Mouse (Mus musculus): Measurements from ENCODE around the gene Ptf1a. TPM values are rescaled to one million over a fixed set of nuclear protein-coding genes. Genes with fewer than 3 reads are reported as not detected.

Ptf1a gene
- not detected in 2 replicates for polyA plus RNA-seq (2015; fragmentation: Nextera tagmentation; extraction: Ambion mirVana)

DNA sequence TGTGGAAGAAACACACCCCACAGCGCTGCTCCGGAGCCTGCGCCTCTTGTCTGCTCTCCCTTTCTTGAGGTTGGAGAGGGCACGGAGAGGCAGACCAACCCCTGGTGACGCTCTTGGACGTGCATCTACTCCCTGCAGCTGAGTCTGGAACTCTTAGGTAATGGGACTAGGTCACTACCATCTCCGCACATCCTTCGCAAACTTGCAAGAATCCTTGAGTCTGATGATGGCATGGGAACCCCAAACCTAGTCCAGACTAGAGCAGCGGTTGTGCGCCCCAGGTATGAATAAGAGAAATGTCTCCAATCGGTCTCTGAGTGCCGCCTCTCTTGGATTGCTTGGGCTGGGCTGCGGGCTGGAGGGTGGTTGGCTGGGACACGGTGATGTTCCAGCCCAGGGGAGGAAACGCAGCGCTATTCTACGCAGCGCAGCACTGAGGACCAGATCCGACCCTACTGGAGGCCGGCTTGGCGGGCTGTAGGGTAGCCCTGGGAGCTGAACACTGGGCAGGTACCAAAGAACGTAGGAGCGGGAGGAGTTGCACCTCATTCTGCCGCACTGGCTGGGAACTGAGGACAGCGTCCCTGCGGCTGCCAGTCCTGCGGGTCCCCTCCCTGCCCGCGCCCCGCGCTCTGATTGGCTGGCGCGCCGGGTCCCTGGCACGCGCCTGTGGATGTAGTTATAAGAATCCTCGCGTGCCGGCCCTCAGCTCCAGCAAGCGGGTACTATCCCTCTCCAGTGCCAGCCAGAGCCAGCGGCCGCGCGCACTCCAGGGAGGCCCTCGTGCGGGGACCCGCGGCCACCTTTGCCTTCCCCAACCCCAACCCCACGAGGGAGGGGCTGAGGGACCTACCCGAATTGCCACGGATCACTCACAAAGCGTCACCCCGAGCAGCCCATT is at the start of gene Ptf1a:
Ptf1a (plus strand) TSS at position 733 of the 901 bp plus-strand sequence.

Other genes with a start within 250 kb of the Ptf1a start
- 0.74 and 1.1 TPM in 2 replicates for gene Armc3, start 246.4 kb upstream of the Ptf1a start, polyA plus RNA-seq (2015; fragmentation: Nextera tagmentation; extraction: Ambion mirVana)
- gene Msrb2, start 74.2 kb upstream of the Ptf1a start, polyA plus RNA-seq (2015; fragmentation: Nextera tagmentation; extraction: Ambion mirVana) = 14.5 and 14.6 TPM in 2 replicates
- not detected in 2 replicates for gene 4921504E06Rik, start 108.3 kb downstream of the Ptf1a start, polyA plus RNA-seq (2015; fragmentation: Nextera tagmentation; extraction: Ambion mirVana)
- 2.4 and 3.7 TPM in 2 replicates for gene Otud1, start 212.1 kb downstream of the Ptf1a start, polyA plus RNA-seq (2015; fragmentation: Nextera tagmentation; extraction: Ambion mirVana)